Mouse (Mus musculus): ENCODE measurements around the gene Sec62. TPM values are rescaled to one million over a fixed set of nuclear protein-coding genes. Genes with fewer than 3 reads are reported as not detected.

Gene Sec62
- polyA plus RNA-seq, 1 experiment = 12.9 TPM

DNA sequence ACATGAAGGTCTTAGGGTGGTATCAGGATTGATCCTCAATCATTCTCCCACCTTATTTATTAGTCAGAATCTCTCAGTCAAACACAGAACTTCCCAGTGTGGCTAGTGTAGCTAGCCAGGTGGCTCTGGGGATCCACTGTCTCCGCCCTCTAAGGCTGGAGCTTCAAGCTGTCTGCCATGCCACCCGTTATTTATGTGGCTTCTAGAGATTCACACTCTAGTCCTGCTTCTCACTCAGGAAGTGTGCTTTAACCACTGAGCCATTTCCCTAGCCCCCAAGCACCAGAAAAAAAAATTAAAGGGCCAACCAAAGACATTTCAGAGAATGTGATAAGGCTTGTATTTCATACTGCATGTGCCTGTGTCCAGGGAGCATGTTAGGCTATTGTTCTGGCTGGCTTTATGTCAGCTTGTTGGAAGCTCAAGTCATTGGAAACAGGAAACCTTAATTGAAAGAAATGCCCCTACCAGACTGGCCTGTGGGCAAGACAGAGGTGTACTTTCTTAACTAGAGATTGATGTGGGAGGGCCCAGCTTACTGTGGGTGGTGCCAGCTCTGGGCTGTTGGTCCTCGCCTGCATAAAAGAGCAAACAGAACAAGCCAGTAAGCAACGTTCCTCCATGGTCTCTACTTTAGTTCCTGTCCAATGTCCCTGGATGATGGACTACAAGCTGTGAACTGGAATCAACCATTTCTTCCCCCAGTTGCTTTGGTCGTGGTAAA is 71.2 kb downstream of the Sec62 start:
- 11% methylated on average over 5 of the region's 5 CpGs for WGBS
- TF ChIP-seq CTCF (IDR thresholded peaks at IDR 0.05; ENCODE audit: borderline replicate concordance, control insufficient read depth, extremely low read depth, insufficient read depth, low read length, poor library complexity) (no peak), POLR2A (IDR thresholded peaks at IDR 0.05; ENCODE audit: control insufficient read depth, extremely low read depth, insufficient read depth, low read length, poor library complexity) (no peak)
- H3K36me3 ChIP-seq (ENCODE audit: control insufficient read depth, insufficient read depth, low read length) = no peaks in the 10 kb centered on the region
- no peak overlapping the region for H3K27ac ChIP-seq (ENCODE audit: control insufficient read depth, insufficient read depth, low read length)
- no peaks in the 10 kb centered on the region for H3K27me3 ChIP-seq (ENCODE audit: control insufficient read depth, insufficient read depth, low read length)
- H3K4me1 ChIP-seq (replicated peaks; ENCODE audit: control insufficient read depth, insufficient read depth, low read length) = no peaks in the 10 kb centered on the region; the same call in 1 of the 2 replicates
- DNase-seq = no peak
- H3K4me3 ChIP-seq (ENCODE audit: control insufficient read depth, insufficient read depth, low read length) = no peak overlapping the region

DNA sequence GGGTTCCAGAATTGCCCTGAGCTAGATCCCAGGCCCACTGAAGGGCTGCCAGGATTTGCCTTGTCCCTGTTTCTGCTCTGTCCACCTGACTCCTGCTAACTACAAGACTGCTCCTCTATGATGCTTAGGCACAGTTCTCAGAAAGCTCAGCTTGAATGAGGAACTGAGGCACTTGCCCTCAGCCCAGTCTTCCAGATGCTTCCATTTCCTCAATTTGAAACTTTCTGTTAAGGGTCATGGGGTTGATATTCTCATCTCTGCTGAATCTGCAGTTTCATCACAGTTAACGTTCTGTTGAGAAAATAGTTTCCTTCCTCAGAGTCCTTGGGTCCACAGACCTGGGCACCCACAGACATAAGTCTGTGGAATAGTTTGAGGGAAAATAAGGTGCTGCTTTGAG is 72.0 kb downstream of the Sec62 start:
- TF ChIP-seq CTCF (IDR thresholded peaks at IDR 0.05; ENCODE audit: borderline replicate concordance, control insufficient read depth, extremely low read depth, insufficient read depth, low read length, poor library complexity) (no peak), POLR2A (IDR thresholded peaks at IDR 0.05; ENCODE audit: control insufficient read depth, extremely low read depth, insufficient read depth, low read length, poor library complexity) (no peak)
- WGBS = 34% methylated on average over 1 of the region's 1 CpGs
- no peak for DNase-seq
- H3K4me1 ChIP-seq (replicated peaks; ENCODE audit: control insufficient read depth, insufficient read depth, low read length) = no peaks in the 10 kb centered on the region; the same call in 1 of the 2 replicates
- H3K27me3 ChIP-seq (ENCODE audit: control insufficient read depth, insufficient read depth, low read length) = no peaks in the 10 kb centered on the region
- H3K4me3 ChIP-seq (ENCODE audit: control insufficient read depth, insufficient read depth, low read length) = no peak overlapping the region
- H3K27ac ChIP-seq (ENCODE audit: control insufficient read depth, insufficient read depth, low read length) = no peak overlapping the region
- no peaks in the 10 kb centered on the region for H3K36me3 ChIP-seq (ENCODE audit: control insufficient read depth, insufficient read depth, low read length)

DNA sequence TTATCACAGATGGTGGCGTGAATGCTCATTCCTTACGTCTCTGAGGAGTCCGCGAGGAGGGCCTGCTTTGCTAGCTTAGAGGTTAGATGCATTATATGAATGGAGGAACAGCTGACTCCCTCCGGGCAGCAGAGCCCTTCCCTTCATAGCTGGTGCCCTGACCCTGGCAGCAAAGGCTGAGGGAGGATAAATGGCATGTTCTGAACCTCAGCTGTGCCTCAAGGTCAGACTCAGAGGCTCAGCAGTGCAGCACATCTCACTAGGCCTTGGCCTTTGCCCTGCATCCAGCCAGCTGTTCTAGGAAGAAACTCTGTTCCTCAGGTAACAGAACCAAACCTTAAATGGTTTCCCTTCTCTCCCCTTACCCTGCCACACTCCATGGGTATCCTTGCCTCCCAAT is 75.5 kb downstream of the Sec62 start:
- Histone ChIP-seq H3K36me3 (ENCODE audit: control insufficient read depth, insufficient read depth, low read length) (no peaks in the 10 kb centered on the region), H3K4me1 (replicated peaks; ENCODE audit: control insufficient read depth, insufficient read depth, low read length) (no peaks in the 10 kb centered on the region; the same call in 1 of the 2 replicates), H3K4me3 (ENCODE audit: control insufficient read depth, insufficient read depth, low read length) (no peak overlapping the region), H3K27ac (ENCODE audit: control insufficient read depth, insufficient read depth, low read length) (no peak overlapping the region), H3K27me3 (ENCODE audit: control insufficient read depth, insufficient read depth, low read length) (no peaks in the 10 kb centered on the region)
- no peak for TF ChIP-seq CTCF (IDR thresholded peaks at IDR 0.05; ENCODE audit: borderline replicate concordance, control insufficient read depth, extremely low read depth, insufficient read depth, low read length, poor library complexity)
- TF ChIP-seq POLR2A (IDR thresholded peaks at IDR 0.05; ENCODE audit: control insufficient read depth, extremely low read depth, insufficient read depth, low read length, poor library complexity) = no peak
- no peak for DNase-seq
- 99% methylated on average over 5 of the region's 5 CpGs for WGBS

DNA sequence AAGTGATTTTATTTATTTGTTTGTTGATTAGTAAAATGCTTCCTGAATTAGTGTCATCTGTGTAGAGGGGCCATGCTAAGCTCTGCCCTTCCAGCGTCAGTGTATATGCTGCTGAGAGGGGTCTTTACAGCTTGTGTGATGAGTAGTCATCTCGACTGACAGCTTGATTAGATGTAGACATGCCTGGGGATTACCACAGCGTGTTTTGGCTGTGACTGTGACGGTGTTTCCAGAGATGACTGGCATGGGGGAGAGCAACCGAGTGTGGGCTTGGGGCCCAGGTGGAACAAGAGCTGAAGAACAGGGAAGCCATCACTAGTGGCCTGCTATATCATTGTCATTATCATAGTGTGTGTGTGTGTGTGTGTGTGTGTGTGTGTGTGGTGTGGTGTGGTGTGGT is 76.0 kb downstream of the Sec62 start:
- Histone ChIP-seq H3K4me3 (ENCODE audit: control insufficient read depth, insufficient read depth, low read length) (no peak overlapping the region), H3K4me1 (replicated peaks; ENCODE audit: control insufficient read depth, insufficient read depth, low read length) (no peaks in the 10 kb centered on the region; the same call in 1 of the 2 replicates), H3K27ac (ENCODE audit: control insufficient read depth, insufficient read depth, low read length) (no peak overlapping the region), H3K36me3 (ENCODE audit: control insufficient read depth, insufficient read depth, low read length) (no peaks in the 10 kb centered on the region), H3K27me3 (ENCODE audit: control insufficient read depth, insufficient read depth, low read length) (no peaks in the 10 kb centered on the region)
- 94% methylated on average over 5 of the region's 5 CpGs for WGBS
- TF ChIP-seq CTCF (IDR thresholded peaks at IDR 0.05; ENCODE audit: borderline replicate concordance, control insufficient read depth, extremely low read depth, insufficient read depth, low read length, poor library complexity) (no peak), POLR2A (IDR thresholded peaks at IDR 0.05; ENCODE audit: control insufficient read depth, extremely low read depth, insufficient read depth, low read length, poor library complexity) (no peak)
- DNase-seq = no peak

DNA sequence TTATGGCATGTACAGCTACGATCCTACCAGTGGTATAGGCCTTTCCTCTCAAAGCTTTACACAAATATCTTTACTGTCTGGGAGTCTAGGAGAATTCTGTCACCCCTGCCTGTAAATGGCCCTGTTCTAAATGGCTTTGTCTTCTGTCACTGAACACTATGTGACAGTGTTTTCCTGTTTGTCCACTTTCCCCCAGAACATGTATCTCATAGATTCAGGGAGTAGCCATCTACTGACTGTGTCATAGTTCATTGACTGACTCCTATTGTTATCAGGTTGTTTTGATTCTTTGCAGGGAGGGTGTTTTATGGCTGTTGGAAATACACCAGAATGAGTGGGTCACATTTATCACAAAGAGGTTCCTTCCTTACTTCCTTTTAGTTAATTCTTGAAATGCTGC is 77.3 kb downstream of the Sec62 start:
- Histone ChIP-seq H3K27ac (ENCODE audit: control insufficient read depth, insufficient read depth, low read length) (no peak overlapping the region), H3K4me3 (ENCODE audit: control insufficient read depth, insufficient read depth, low read length) (no peak overlapping the region), H3K36me3 (ENCODE audit: control insufficient read depth, insufficient read depth, low read length) (no peaks in the 10 kb centered on the region), H3K27me3 (ENCODE audit: control insufficient read depth, insufficient read depth, low read length) (no peaks in the 10 kb centered on the region), H3K4me1 (replicated peaks; ENCODE audit: control insufficient read depth, insufficient read depth, low read length) (no peaks in the 10 kb centered on the region; the same call in 1 of the 2 replicates)
- TF ChIP-seq CTCF (IDR thresholded peaks at IDR 0.05; ENCODE audit: borderline replicate concordance, control insufficient read depth, extremely low read depth, insufficient read depth, low read length, poor library complexity) (no peak), POLR2A (IDR thresholded peaks at IDR 0.05; ENCODE audit: control insufficient read depth, extremely low read depth, insufficient read depth, low read length, poor library complexity) (no peak)
- no peak for DNase-seq
- 100% methylated on average over 1 of the region's 1 CpGs for WGBS

Other genes starting within 250 kb of the Sec62 start
- 0.54 and 0.92 TPM in 2 replicates for gene Mecom, start 244.9 kb upstream of the Sec62 start, polyA plus RNA-seq (2012; rRNA removed)
- gene Actrt3, start 192.9 kb upstream of the Sec62 start, polyA plus RNA-seq (2012; rRNA removed) = not detected in 2 replicates
- 11.6 and 14.0 TPM in 2 replicates for gene Mynn, start 190.8 kb upstream of the Sec62 start, polyA plus RNA-seq (2012; rRNA removed)
- not detected in 2 replicates for gene Lrriq4, start 148.4 kb upstream of the Sec62 start, polyA plus RNA-seq (2012; rRNA removed)
- gene Lrrc34, start 145.0 kb upstream of the Sec62 start, polyA plus RNA-seq (2012; rRNA removed) = 0.04 and 0.06 TPM in 2 replicates
- gene Lrrc31, start 93.0 kb upstream of the Sec62 start, polyA plus RNA-seq (2012; rRNA removed) = 0.23 and 0.31 TPM in 2 replicates
- not detected in 2 replicates for gene Samd7, start 46.6 kb upstream of the Sec62 start, polyA plus RNA-seq (2012; rRNA removed)
- 4.3 and 6.1 TPM in 2 replicates for gene Gpr160, start 63.1 kb downstream of the Sec62 start, polyA plus RNA-seq (2012; rRNA removed)
- gene Phc3, start 176.5 kb downstream of the Sec62 start, polyA plus RNA-seq (2012; rRNA removed) = 62.1 and 75.8 TPM in 2 replicates
- gene Prkci, start 202.9 kb downstream of the Sec62 start, polyA plus RNA-seq (2012; rRNA removed) = 12.6 and 12.8 TPM in 2 replicates